Mouse (Mus musculus): ENCODE results near the gene Chrna3.
A peak's percentile ranks its signal among the peaks of the same experiment; 100 is the strongest.

Chrna3 gene

DNA sequence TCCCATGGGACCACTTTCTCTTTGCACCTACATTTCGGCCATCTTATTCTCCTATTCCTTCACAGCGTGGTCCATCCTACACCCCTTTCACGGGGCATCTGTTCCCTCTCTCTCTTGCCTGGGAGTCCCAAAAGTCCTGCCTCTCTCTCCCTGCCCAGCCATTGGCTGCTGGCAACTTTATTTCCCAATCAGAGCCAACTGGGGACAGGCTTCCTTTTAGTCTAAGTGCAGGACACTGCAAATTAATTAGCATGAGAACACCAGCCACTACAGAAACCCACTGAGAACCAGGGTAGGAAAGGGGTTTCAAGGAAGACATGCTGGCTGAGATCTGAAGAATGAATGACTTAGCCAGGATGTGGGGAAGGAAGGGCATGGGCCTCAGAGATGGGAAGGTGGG is 32.0 kb downstream of the Chrna3 start:
- no peak for DNase-seq

DNA sequence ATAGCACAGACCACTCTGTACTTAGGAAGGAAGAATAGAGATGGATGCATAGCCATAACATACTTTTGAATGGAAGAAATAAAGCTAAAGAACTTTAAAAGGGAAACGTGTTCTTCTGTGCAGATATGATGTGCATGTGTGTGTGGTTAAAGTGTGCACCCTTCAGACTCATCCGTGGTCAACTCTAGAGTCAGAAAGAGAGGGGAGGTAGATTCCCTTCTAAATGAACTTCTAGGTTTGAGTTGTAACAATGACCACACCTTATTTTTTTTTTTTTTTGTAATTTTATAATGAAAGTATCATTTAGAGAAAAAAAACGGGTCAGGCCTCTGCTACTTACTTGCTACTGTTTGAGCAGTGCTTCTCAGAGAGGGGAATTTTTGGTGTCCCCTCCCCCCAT is 36.0 kb downstream of the Chrna3 start:
- no peak for DNase-seq

DNA sequence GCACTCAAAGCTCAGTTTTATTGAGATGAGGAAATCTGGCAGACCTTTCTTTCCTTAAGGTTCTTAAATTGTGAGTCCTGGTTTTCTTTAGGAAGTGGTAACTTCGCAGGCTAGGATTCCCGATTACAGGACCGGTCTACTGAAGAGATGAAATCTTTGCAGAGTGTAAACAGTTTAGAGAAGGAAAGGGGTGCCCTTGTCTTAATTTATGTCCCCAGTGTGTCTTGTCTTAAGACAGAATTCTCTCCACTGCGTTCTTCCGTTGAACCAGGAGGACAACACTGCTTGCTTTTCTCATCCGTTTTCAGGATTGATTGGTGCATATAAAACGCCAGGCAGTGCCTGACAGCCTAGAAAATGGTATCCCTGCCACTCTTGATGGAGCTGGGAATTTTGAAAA is 44.0 kb downstream of the Chrna3 start:
- no peak for DNase-seq

DNA sequence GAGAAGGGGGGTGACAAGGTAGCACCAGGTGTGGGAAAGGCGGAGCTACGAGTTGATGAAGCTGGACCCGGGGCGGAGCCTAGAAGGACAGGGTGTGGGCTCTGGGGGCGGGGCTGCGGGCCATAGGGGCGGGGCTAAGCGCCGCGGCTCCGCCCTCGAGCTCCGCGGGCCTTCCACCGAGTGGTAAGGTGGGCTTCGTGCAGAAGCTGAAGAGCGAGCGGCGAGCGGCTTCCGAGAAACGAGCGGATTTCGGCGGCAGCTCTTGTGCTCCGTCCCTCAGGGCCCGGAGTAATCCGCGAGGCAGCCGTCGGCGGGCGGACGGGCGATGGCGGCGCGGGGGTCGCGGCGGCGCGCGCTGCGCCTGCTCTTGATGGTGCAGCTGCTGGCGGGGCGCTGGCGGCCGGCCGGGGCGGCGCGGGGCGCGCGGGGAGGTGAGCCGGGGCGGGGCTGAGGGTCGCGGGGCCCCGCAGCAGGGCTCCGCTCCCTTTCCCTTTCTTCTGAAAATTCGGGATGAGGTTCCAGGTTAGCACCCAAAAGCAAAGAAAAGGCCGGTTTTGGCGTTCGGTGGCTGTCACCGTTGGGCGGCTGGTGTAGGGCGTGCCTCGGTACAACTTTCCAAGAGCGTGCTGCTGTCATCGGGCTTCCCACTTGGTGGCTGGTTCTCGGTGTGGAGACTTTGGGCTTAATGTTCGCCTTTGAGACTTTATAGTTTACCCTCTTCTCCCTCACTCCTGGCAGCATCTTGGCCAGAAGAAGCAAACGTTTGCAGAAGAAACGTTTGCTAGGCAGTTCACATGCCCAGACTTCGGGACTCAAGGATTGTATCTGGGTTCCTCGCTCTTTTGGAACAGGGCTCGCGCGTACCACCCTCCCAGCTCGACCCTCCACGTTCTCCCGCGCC is 44.8 kb downstream of the Chrna3 start:
- peak; percentile 67 to 75 for DNase-seq

DNA sequence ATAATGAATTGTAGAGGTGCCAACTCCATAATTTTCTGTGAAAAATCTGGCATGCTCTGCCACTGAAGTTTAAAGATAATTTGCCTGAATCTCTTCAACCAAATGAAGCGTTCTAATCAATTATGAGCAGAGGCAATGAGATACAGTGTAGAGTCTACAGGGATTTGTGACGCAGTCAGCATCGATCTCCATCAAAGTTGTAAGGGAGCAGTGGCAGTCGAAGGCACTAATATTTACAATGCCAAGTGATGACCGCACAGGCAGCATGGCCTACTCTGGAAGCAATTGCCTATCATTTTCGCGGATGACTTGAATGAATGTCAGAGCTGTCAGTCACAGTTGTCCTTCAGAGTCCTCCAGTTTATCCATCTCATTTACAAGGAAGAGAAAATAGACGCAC is 45.7 kb downstream of the Chrna3 start, which contains the start of gene Chrna5:
Chrna5 (plus strand) TSS at position 207 of the 400 bp plus-strand sequence.
- peak; percentile 10 to 20 for DNase-seq

DNA sequence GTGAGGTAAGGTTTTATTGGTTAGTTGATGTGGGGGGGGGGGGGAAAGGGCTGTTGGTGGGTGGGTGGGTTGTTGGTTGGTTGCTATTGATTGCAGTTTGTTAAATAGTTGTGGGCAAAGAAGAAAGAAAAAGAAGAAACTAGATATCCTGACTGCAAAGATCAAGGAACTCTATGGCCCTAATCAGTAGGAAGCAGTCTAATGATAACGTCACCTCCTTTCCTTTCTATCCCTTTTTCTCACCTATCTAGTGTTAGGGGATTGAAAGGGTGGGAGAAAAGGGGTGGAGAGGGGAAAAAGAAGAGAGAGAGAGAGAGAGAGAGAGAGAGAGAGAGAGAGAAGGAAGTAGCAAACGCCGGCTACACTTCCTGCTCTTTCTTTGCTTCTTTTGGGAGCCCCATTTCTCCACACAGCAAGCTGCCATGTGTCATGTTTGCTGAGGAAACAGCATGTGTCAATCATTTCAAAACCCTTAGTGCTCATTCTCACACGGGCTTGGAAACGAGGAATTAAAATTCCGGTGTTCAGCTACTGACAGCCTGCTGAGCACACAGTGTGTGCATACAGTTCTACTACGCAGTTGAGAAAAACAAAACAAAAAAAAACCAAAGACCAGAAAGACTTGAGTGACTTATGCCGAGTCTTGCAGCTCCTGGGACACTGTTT is 56.3 kb downstream of the Chrna3 start:
- no peak for DNase-seq

DNA sequence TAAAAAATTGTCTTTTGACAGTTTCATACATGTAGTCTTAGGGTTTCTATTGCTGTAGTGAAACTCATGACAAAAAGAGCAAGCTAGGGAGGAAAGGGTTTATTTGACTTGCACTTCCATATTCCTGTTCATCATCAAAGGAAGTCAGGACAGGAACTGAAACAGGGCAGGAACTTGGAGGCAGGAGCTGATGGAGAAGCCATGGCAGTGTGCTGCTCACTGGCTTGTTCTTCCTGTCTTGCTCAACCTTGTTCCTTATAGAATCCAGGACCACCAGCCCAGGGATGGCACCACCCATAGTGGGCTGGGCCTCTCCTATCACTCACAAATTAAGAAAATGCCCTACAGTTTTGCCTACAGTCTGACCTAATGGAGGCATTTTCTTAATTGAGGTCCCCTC is 62.7 kb downstream of the Chrna3 start:
- no peak for DNase-seq

DNA sequence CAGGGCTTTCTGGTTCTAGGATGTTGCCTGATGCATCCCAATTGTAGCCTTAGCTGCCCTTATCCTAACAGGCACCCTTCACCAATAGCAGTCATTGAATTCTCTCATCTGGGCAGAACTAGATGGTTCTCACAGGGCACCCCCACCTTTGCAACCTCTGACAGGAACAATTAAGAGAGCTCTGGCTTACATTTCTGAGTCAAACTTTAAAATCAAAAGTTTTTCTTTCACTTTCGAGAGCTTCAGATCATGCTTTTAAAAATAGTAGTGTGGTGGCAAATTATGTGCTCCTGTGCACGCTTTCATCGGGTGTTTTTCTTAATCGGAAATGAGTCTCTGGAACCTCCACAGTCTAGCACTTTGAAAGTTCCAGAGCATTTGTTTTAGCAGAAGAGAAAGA is 65.3 kb downstream of the Chrna3 start:
- no peak for DNase-seq

All from cerebellum, postnatal 10 days (tissue).